In the genomic region with DNA sequence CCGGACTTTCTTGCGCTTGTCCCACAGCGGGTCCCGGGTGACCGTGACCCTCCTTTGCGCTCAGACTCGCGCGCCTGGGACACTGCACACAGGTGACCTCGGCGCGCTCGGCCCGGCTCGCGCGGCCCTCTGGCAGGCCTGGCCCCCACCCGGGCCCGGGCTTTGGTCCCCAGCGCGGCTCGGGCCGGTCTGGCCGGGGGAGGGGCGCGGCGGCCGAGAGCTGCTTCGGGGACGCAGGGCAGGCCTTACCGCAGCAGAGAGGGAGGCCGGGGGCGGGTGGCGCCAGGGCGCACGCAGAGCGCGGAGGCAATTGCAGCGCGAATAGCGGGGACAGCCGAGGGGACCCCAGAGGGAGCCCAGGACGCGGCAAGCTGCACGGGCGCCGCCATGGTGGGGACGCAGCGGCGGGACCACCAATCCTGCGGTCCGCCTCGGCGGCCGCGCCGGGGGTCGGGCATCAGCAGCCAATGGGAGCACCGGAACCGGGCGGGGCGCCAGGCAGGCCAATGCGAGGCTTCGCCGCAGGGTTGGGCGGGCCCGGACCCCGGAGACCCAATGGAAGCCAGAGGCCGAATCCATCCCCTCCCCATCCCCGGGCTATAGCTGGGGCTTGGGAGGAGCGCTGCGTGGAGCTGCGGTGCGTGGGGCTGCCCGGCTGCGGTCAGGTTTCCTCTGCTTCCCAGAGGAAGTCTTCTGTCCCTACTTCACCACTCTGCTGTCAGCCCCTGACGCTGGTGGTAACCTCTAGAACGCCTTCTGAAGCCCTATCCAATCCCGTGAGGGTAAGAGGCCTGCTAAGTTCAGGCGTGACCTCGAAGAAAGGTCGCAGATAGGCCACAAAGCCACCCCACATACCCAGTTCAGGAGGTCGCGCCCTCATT, we compare ENCODE assay signal across 7 mouse cellular contexts. TPM values are rescaled to one million over a fixed set of nuclear protein-coding genes. Genes with fewer than 3 reads are reported as not detected.
A peak's percentile ranks its signal among the peaks of the same experiment; 100 is the strongest.
DNase-seq lines count a peak whose midpoint lies in the region; ATAC-seq lines count a peak whose summit lies in the region.

Gene St3gal3 (minus strand): TSS at position 430 of the 881 bp plus-strand sequence.

- H3K4me1 ChIP-seq in intestine, embryonic 15.5 days (replicated peaks), result peaks cover 15% of the 10 kb centered on the region
- peaks cover 22% of the 10 kb centered on the region for H3K4me1 ChIP-seq in midbrain, embryonic 10.5 days

- intact Hi-C loops in gastrocnemius, postnatal 36 days (cut with DNase I), result loop anchor here (5.0 kb wide), 1 partner anchor 42 kb away; no protein-coding TSS in a partner anchor
- intact Hi-C loops in left cerebral cortex, postnatal 25 days (cut with DNase I), result loop anchor here (5.0 kb wide), 2 partner anchors 43 to 207 kb away; partner anchors contain the start of gene Artn

- under 1% methylated on average over 84 of the region's 84 CpGs for WGBS in intestine, embryonic 15.5 days
- under 1% methylated on average over 84 of the region's 84 CpGs for WGBS in midbrain, embryonic 10.5 days

- H3K9me3 ChIP-seq in intestine, embryonic 15.5 days, result no peaks in the 10 kb centered on the region
- no peaks in the 10 kb centered on the region for H3K9me3 ChIP-seq in midbrain, embryonic 10.5 days (replicated peaks)

- H3K4me3 ChIP-seq in intestine, embryonic 15.5 days (replicated peaks), result peak within 1 kb of the TSS; percentile 94
- H3K4me3 ChIP-seq in midbrain, embryonic 10.5 days, result peak within 1 kb of the TSS; percentile 95

- peaks cover 20% of the 10 kb centered on the region for H3K36me3 ChIP-seq in intestine, embryonic 15.5 days
- H3K36me3 ChIP-seq in midbrain, embryonic 10.5 days, result peaks cover 38% of the 10 kb centered on the region

- peak; percentile 99 for ATAC-seq in intestine, embryonic 15.5 days

- DNase-seq in adrenal gland, adult 18-20 months (ENCODE audit: low spot score in 2 of 2), result peak; percentile 95 to 96
- DNase-seq in embryo, embryonic 11 days, result peak; percentile 97
- peak; percentile 93 to 96 for DNase-seq in gastrocnemius, postnatal 36 days
- DNase-seq in left cerebral cortex, postnatal 25 days (ENCODE audit: low spot score in 2 of 2), result peak; percentile 98 to 99
- DNase-seq in midbrain, embryonic 10.5 days (ENCODE audit: low spot score), result peak; percentile 97
- DNase-seq in right cerebral cortex, postnatal 4 days, result peak; percentile 100

- peak within 1 kb of the TSS; percentile 91 for H3K4me2 ChIP-seq in intestine, embryonic 15.5 days (replicated peaks)

- peak within 1 kb of the TSS; percentile 93 for H3K9ac ChIP-seq in intestine, embryonic 15.5 days

- no peaks in the 10 kb centered on the region for H3K27me3 ChIP-seq in intestine, embryonic 15.5 days (replicated peaks)
- no peaks in the 10 kb centered on the region for H3K27me3 ChIP-seq in midbrain, embryonic 10.5 days (ENCODE audit: low read depth, poor library complexity, severe bottlenecking)

- peak within 1 kb of the TSS; percentile 73 for H3K27ac ChIP-seq in intestine, embryonic 15.5 days
- H3K27ac ChIP-seq in midbrain, embryonic 10.5 days (replicated peaks), result peak within 1 kb of the TSS; percentile 94

RNA-seq across cellular contexts. Expression of gene St3gal3, which starts in this region (rescaled TPM):
- 10 to 100 TPM; 37.4 to 40.5 TPM for total RNA-seq in adrenal gland, adult 18-20 months (2021)
- 10 to 100 TPM; 65.8 to 68.8 TPM for total RNA-seq in gastrocnemius, postnatal 36 days (2021)
- polyA plus RNA-seq in intestine, embryonic 15.5 days (2015; fragmentation: Nextera tagmentation; extraction: Ambion mirVana), result 7.5 and 8.2 TPM in 2 replicates
- total RNA-seq in left cerebral cortex, postnatal 25 days (2021), result 10 to 100 TPM; 43.5 to 44.3 TPM
- 7.3 and 7.8 TPM in 2 replicates for polyA plus RNA-seq in midbrain, embryonic 10.5 days (2016; fragmentation: Nextera tagmentation; extraction: Ambion mirVana)

Comparison
In these comparisons a context has a peak if more than half of its experiments do, and no peak if none do; other contexts are left out.
1. Peak in every context shown above with its lines: DNase-seq, ATAC-seq, H3K4me3 ChIP-seq and H3K27ac ChIP-seq.